Mouse (Mus musculus) hindbrain, embryonic 12.5 days (tissue): ENCODE measurements at regions not wholly inside any gene's neighbourhood (a gene's known extent, or its start where the extent isn't known, plus 50 kb on each side); places are given as distances from the start of the nearest gene placed in this dataset.
A peak's percentile ranks its signal among the peaks of the same experiment; 100 is the strongest.

Experiments
- ATAC-seq: fragments of 200-750 bp; cut with Nextera tagmentation; 2 replicates; pipeline ENCODE4 v1.8.0; 2017; ENCODE audit warnings: moderate TSS enrichment; ENCODE audit not compliant: low FRiP score
- H3K27ac ChIP-seq: fragments of 300-500 bp; sonication (generic); 2 replicates; pipeline ENCODE4 v1.5.1; 2016; ENCODE audit warnings: mild to moderate bottlenecking
- H3K27me3 ChIP-seq: fragments of 300-500 bp; sonication (generic); 2 replicates; pipeline ENCODE4 v1.6.1; 2016; ENCODE audit warnings: mild to moderate bottlenecking
- H3K36me3 ChIP-seq: fragments of 300-500 bp; sonication (generic); 2 replicates; pipeline ENCODE4 v1.6.1; 2016; ENCODE audit warnings: mild to moderate bottlenecking
- H3K4me1 ChIP-seq: fragments of 300-500 bp; sonication (generic); 2 replicates; pipeline ENCODE4 v1.6.1; 2016
- H3K4me2 ChIP-seq: fragments of 300-500 bp; sonication (generic); replicated peaks from 2 replicates; pipeline ENCODE4 v1.6.1; 2016; ENCODE audit warnings: mild to moderate bottlenecking
- H3K4me3 ChIP-seq: fragments of 300-500 bp; sonication (generic); 2 replicates; pipeline ENCODE4 v1.5.1; 2016; ENCODE audit warnings: mild to moderate bottlenecking
- H3K9ac ChIP-seq: fragments of 300-500 bp; sonication (generic); 2 replicates; pipeline ENCODE4 v1.6.1; 2016; ENCODE audit warnings: mild to moderate bottlenecking, moderate library complexity
- H3K9me3 ChIP-seq: fragments of 300-500 bp; sonication (generic); replicated peaks from 2 replicates; pipeline ENCODE4 v1.6.1; 2016; ENCODE audit warnings: mild to moderate bottlenecking
- WGBS: fragments of 180-500 bp; shearing (Covaris S2); methylation state at CpG from one replicate; pipeline ENCODE4 v1.1.7; 2016; 5-methylcytosine and 5-hydroxymethylcytosine counted together

DNA sequence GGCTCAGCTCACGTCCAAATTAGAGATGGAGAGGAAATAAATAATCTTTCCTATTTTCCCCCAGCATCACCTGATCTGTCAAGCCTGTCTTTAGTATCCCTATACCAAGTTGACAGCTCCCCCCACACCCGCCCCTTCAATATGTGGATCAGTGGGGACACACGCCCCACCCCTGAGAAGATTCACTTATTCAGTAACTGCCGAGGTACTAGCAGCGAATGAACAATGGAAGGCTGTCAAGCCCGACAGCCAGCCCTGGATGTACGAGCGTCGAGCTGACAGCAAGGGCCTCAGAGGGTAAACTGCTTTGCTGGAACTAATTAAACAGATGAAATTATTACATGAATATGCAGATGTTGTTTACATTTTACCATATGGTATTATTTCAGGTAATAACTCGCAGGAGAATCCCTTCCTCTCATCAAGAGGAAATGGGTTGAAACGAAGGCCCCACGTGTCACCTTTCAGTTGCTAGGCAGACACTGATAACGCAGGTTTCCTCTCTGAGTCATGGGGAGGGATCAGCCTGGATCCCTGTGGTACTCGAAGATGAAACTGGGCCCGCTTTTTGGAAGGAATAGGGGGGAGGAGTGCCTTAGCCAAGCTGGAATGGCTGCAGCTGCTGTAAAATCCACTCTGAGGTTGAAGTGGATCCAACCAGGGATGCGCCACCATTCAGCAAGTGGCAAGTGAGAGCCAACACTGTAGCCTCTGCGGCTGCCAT, 319.7 kb downstream of the Nr2f2 start:
- no peaks in the 10 kb centered on the region for H3K4me1 ChIP-seq
- no peak overlapping the region for H3K9ac ChIP-seq
- no peaks in the 10 kb centered on the region for H3K9me3 ChIP-seq
- peak; percentile 71 for ATAC-seq
- H3K4me2 ChIP-seq: no peak overlapping the region
- no peak overlapping the region for H3K27ac ChIP-seq
- H3K36me3 ChIP-seq: no peaks in the 10 kb centered on the region
- no peaks in the 10 kb centered on the region for H3K27me3 ChIP-seq
- no peak overlapping the region for H3K4me3 ChIP-seq
- WGBS: 43% methylated on average over 17 of the region's 17 CpGs

DNA sequence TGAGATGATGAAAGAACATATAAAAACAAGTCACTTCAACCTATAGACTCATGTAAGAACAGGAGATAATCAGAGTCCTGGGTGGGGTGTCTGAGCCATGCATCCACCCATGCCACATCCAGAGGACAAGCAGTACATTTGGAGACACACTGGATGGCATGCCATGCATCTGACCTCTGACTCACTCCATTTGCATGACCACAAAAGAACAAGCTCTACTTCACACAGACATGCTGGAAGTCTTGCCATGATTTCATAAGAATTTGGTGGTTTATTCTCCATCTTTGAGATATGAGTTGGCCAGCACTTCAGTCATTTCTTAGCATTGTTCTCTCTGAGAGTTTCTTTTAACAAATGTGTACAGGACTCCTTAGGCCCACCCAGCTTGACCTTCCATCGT, 329.5 kb downstream of the Nr2f2 start:
- Histone ChIP-seq H3K9ac (no peak overlapping the region), H3K4me2 (no peak overlapping the region), H3K4me1 (no peaks in the 10 kb centered on the region), H3K36me3 (no peaks in the 10 kb centered on the region), H3K9me3 (no peaks in the 10 kb centered on the region), H3K27ac (no peak overlapping the region), H3K4me3 (no peak overlapping the region), H3K27me3 (no peaks in the 10 kb centered on the region)
- ATAC-seq: no peak
- WGBS: 80% methylated on average over 1 of the region's 1 CpGs

DNA sequence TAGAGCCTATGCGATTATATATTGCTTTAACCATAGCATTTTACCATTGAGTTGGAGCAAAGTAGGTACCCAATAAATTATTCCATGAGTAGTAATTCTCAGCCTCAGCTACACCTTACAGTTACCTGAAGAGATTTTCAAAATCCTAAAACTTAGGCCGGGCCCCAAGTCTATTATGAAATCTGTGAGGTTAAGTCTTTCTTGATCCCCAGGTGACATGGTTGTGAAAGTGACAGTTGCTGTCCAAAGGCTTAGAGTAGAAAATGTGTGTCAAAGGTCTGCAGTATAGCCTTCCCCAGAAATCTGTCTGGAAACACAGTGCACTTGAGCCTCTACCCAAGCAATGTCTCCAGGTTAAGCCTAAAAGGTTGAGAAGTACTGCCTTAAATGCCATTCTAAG, 333.7 kb downstream of the Nr2f2 start:
- H3K4me1 ChIP-seq: no peaks in the 10 kb centered on the region
- H3K4me3 ChIP-seq: no peak overlapping the region
- 94% methylated on average over 2 of the region's 2 CpGs for WGBS
- H3K27ac ChIP-seq: no peak overlapping the region
- H3K4me2 ChIP-seq: no peak overlapping the region
- no peaks in the 10 kb centered on the region for H3K9me3 ChIP-seq
- H3K27me3 ChIP-seq: no peaks in the 10 kb centered on the region
- ATAC-seq: no peak
- H3K9ac ChIP-seq: no peak overlapping the region
- no peaks in the 10 kb centered on the region for H3K36me3 ChIP-seq

DNA sequence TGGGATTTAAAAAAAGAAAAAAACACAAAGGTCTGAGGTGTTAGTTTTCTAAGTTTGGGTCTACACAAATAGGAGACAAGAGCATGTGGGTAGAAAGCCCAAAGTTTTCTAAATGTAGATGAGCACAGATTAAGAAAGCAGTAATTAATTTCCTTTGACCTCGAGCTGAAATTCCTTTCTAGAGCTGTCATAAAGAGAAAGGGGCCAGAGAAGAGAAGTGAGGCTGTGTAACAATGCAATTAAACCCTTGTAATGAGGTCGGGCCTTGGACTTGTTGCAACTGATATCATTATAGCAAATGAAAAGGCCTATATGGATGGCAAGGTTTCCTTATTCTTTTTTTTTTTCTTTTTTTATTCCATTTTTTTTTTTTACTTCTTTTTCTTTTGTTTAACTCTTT, 337.2 kb downstream of the Nr2f2 start:
- H3K4me3 ChIP-seq: no peak overlapping the region
- no peak overlapping the region for H3K4me2 ChIP-seq
- no peak for ATAC-seq
- H3K36me3 ChIP-seq: no peaks in the 10 kb centered on the region
- H3K27ac ChIP-seq: no peak overlapping the region
- H3K9ac ChIP-seq: no peak overlapping the region
- H3K9me3 ChIP-seq: no peaks in the 10 kb centered on the region
- no peaks in the 10 kb centered on the region for H3K27me3 ChIP-seq
- WGBS: 68% methylated on average over 2 of the region's 2 CpGs
- no peaks in the 10 kb centered on the region for H3K4me1 ChIP-seq

GRCm38 (mm10) chr7:70025527-70025926, 341.0 kb downstream of the Nr2f2 start:
- no peak overlapping the region for H3K4me3 ChIP-seq
- H3K9ac ChIP-seq: no peak overlapping the region
- H3K27ac ChIP-seq: no peak overlapping the region
- no peaks in the 10 kb centered on the region for H3K27me3 ChIP-seq
- no peaks in the 10 kb centered on the region for H3K4me1 ChIP-seq
- no peak overlapping the region for H3K4me2 ChIP-seq
- H3K36me3 ChIP-seq: no peaks in the 10 kb centered on the region
- ATAC-seq: no peak
- H3K9me3 ChIP-seq: no peaks in the 10 kb centered on the region

GRCm38 (mm10) chr7:70016611-70017010, 349.9 kb downstream of the Nr2f2 start:
- Histone ChIP-seq H3K4me2 (no peak overlapping the region), H3K9ac (no peak overlapping the region), H3K4me3 (no peak overlapping the region), H3K27ac (no peak overlapping the region), H3K9me3 (no peaks in the 10 kb centered on the region), H3K4me1 (no peaks in the 10 kb centered on the region), H3K36me3 (no peaks in the 10 kb centered on the region), H3K27me3 (no peaks in the 10 kb centered on the region; the same call in 1 of the 2 replicates)
- no peak for ATAC-seq

DNA sequence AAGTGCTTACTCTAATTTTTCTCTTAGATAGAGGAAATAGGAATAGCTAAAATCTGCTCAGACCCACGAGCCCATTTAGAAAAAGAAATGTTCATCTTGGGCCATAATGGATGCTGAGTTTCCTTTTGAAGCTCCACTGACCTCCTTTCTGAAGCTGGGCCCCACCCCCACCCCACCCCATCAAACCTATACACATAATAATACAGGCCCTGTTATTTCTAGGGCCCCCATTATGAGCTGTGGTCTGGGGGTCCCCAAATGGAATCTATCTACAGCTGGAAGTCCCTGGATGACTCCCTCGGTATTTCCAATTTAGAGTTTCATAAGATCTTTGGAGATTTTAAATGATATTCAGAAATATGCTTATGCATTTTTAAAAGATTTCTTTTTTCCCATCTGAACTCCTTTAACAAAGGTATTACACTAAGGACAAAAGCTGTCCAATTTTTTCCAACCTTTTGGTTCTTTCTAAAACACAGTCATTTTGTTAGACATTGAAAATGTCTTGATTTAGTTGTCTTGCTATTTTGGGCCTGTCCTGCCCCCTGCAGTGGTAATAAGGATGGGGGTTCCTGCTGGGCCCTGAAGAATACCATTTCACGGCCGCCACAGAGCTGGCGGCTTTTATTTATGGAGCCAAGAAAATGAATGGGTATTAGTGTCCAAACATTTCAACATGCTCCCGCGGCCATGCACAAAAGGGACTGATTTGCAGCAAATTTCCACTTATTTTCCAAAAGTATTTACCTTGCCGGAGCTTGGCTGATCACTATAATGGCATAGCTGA, 363.1 kb downstream of the Nr2f2 start:
- 0 out of 2 replicates have a peak, but pooled peaks cover 3% of the 10 kb centered on the region for H3K4me1 ChIP-seq
- 36% methylated on average over 8 of the region's 8 CpGs for WGBS
- ATAC-seq: no peak

GRCm38 (mm10) chr7:69998756-69999155, 367.8 kb downstream of the Nr2f2 start:
- Histone ChIP-seq H3K4me2 (no peak overlapping the region), H3K27me3 (peaks cover 35% of the 10 kb centered on the region), H3K36me3 (no peaks in the 10 kb centered on the region), H3K27ac (no peak overlapping the region), H3K9ac (no peak overlapping the region), H3K4me3 (no peak overlapping the region), H3K4me1 (0 out of 2 replicates have a peak, but pooled peaks cover 3% of the 10 kb centered on the region), H3K9me3 (no peaks in the 10 kb centered on the region)
- ATAC-seq: no peak
- 75% methylated on average over 1 of the region's 1 CpGs for WGBS

More for the DNA sequence above, 363.1 kb downstream of the Nr2f2 start:
- no peak overlapping the region for H3K27ac ChIP-seq
- no peak overlapping the region for H3K4me2 ChIP-seq
- no peaks in the 10 kb centered on the region for H3K36me3 ChIP-seq
- H3K4me3 ChIP-seq: no peak overlapping the region
- H3K9ac ChIP-seq: no peak overlapping the region
- no peaks in the 10 kb centered on the region for H3K9me3 ChIP-seq
- peaks cover 24% of the 10 kb centered on the region for H3K27me3 ChIP-seq

DNA sequence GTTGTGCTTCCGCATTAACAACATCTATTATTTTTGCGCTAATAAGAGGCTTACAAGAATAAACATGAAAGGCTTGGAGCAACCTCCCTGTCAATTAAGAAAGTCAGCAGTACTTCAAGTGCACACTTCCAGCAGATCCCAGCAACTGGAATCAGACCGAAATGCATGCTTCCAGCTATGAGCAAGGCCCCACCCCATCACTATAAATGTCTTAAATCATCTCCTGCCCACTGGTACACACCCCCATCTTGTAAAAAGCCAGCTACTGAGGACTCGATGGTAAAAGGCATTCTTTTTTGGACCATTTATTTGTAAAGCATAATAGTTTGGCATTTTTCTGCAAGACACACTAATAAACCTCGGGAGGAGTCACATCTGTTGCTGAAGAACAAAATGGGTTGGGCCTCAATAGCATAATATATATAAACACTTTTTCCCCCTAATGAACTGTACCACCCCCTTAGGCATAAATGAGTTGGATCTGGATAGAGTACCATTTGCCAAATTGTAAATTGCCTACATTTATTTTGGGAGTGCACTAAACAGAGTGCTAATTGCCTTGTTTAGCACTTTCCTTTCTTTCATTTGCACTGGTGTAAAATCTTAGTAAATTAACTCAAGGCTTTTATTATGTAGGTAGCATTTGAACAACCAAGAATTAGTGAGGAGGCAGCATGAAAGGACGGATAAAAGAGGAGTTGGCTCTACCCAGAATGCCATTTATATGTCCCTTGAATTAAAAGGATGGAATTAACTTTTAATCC, 371.8 kb downstream of the Nr2f2 start:
- Histone ChIP-seq H3K27ac (no peak overlapping the region), H3K27me3 (peaks cover 24% of the 10 kb centered on the region), H3K9me3 (no peaks in the 10 kb centered on the region), H3K36me3 (no peaks in the 10 kb centered on the region), H3K4me3 (no peak overlapping the region), H3K4me2 (no peak overlapping the region), H3K4me1 (peaks cover 9% of the 10 kb centered on the region), H3K9ac (no peak overlapping the region)
- ATAC-seq: no peak
- WGBS: 81% methylated on average over 6 of the region's 6 CpGs

GRCm38 (mm10) chr7:69992383-69993327, 373.9 kb downstream of the Nr2f2 start:
- Histone ChIP-seq H3K9me3 (no peaks in the 10 kb centered on the region), H3K4me1 (peaks cover 14% of the 10 kb centered on the region), H3K4me3 (peak overlapping the region; percentile 23), H3K9ac (peak overlapping the region; percentile 50), H3K27ac (peak overlapping the region; percentile 69), H3K27me3 (peaks cover 27% of the 10 kb centered on the region), H3K4me2 (peak overlapping the region; percentile 47), H3K36me3 (no peaks in the 10 kb centered on the region)
- 4% methylated on average over 21 of the region's 21 CpGs for WGBS
- ATAC-seq: peak; percentile 54; the same call in 1 of the 2 replicates

GRCm38 (mm10) chr7:69991982-69992381, 374.6 kb downstream of the Nr2f2 start:
- Histone ChIP-seq H3K27me3 (peaks cover 23% of the 10 kb centered on the region), H3K9me3 (no peaks in the 10 kb centered on the region), H3K4me1 (peaks cover 14% of the 10 kb centered on the region), H3K9ac (peak overlapping the region; percentile 50; the same call in 1 of the 2 replicates), H3K4me3 (0 out of 2 replicates have a peak overlapping the region, but pooled peaks have one; percentile 23), H3K36me3 (no peaks in the 10 kb centered on the region), H3K4me2 (peak overlapping the region; percentile 47), H3K27ac (peak overlapping the region; percentile 69)
- WGBS: 18% methylated on average over 3 of the region's 3 CpGs
- no peak for ATAC-seq
